Mouse (Mus musculus) heart, embryonic 12.5 days (tissue): ENCODE data around the gene Pagr1a. TPM values are rescaled to one million over a fixed set of nuclear protein-coding genes. Genes with fewer than 3 reads are reported as not detected.

Source experiments
- ATAC-seq: fragments of 200-750 bp; cut with Nextera tagmentation; 2 replicates; pipeline ENCODE4 v1.8.0; 2017; ENCODE audit warnings: moderate TSS enrichment, moderate library complexity; ENCODE audit not compliant: insufficient number of reproducible peaks, low FRiP score
- H3K27ac ChIP-seq: fragments of 300-500 bp; sonication (generic); 2 replicates; pipeline ENCODE4 v1.5.1; 2016; ENCODE audit warnings: mild to moderate bottlenecking, moderate library complexity; ENCODE audit not compliant: poor library complexity, severe bottlenecking
- H3K27me3 ChIP-seq: fragments of 300-500 bp; sonication (generic); replicated peaks from 2 replicates; pipeline ENCODE4 v1.6.1; 2016; ENCODE audit warnings: mild to moderate bottlenecking, moderate library complexity
- H3K36me3 ChIP-seq: fragments of 300-500 bp; sonication (generic); 2 replicates; pipeline ENCODE4 v1.6.1; 2016; ENCODE audit warnings: mild to moderate bottlenecking, moderate library complexity
- H3K4me1 ChIP-seq: fragments of 300-500 bp; sonication (generic); replicated peaks from 2 replicates; pipeline ENCODE4 v1.6.1; 2016; ENCODE audit warnings: mild to moderate bottlenecking
- H3K4me2 ChIP-seq: fragments of 300-500 bp; sonication (generic); 2 replicates; pipeline ENCODE4 v1.6.1; 2016; ENCODE audit warnings: mild to moderate bottlenecking, moderate library complexity
- H3K4me3 ChIP-seq: fragments of 300-500 bp; sonication (generic); 2 replicates; pipeline ENCODE4 v1.5.1; 2016; ENCODE audit warnings: mild to moderate bottlenecking
- H3K9ac ChIP-seq: fragments of 300-500 bp; sonication (generic); 2 replicates; pipeline ENCODE4 v1.6.1; 2016; ENCODE audit warnings: mild to moderate bottlenecking, moderate library complexity
- H3K9me3 ChIP-seq: fragments of 300-500 bp; sonication (generic); replicated peaks from 2 replicates; pipeline ENCODE4 v1.6.1; 2016; ENCODE audit warnings: mild to moderate bottlenecking, moderate library complexity
- WGBS: fragments of 180-500 bp; shearing (Covaris S2); methylation state at CpG from one replicate; pipeline ENCODE4 v1.1.7; 2016; 5-methylcytosine and 5-hydroxymethylcytosine counted together
- polyA plus RNA-seq: library from polyadenylated mRNA; unstranded; fragments of >200 nt; fragmentation: Nextera tagmentation; extraction: Ambion mirVana; gene quantifications from 2 replicates; pipeline ENCODE4 v1.2.1, GENCODE M21; 2016

Gene Pagr1a
- polyA plus RNA-seq, 1 experiment from 2014 or later: 31.4 TPM

DNA sequence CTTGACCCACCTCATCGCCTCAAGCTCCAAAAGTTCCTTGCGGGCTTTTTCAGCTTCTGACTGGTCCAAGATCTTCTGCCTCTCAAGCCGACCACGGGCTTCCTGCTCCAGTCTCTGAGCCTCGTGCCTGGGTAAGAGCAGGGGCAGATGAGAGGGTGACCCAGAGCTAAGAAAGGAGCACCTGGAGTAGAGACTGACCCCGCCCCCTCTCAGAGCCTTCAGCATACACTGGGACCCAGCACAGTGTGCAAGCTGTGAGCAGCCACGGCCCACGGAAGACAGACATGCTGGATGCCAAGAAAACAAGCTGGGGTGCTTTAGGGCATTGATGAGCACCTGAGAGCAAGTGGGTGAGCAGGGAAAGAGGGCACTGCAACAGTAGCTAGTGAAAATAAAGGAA is 28.3 kb downstream of the Pagr1a start:
- Histone ChIP-seq H3K36me3 (no peaks in the 10 kb centered on the region), H3K27me3 (0 out of 2 replicates have a peak, but pooled peaks cover 4% of the 10 kb centered on the region), H3K27ac (no peak overlapping the region), H3K4me3 (no peak overlapping the region), H3K4me1 (no peaks in the 10 kb centered on the region), H3K4me2 (no peak overlapping the region), H3K9ac (no peak overlapping the region), H3K9me3 (no peaks in the 10 kb centered on the region)
- 70% methylated on average over 8 of the region's 8 CpGs for whole genome bisulfite sequencing
- ATAC-seq: no peak

DNA sequence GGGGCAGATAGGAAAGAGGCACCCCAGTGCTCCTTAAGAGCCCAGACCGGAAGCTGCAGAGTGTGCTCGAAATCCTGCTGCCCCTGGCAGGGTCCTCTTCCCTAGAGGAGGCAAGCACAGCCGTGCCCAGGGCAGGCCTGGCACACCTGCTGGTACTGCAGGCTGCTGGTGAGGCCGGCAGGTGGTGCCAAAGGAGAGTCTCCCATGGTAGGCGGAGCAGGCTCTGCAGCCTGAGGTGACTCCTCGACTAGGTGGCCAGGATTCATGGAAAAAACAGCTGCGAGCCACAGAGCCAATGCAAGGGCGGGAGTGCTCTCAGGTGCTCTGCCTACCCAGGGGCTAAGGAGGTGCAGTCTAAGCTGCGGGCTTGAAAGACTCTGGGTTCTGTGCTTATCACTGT is 30.8 kb downstream of the Pagr1a start:
- Histone ChIP-seq H3K9me3 (no peaks in the 10 kb centered on the region), H3K4me2 (no peak overlapping the region), H3K9ac (no peak overlapping the region), H3K27me3 (0 out of 2 replicates have a peak, but pooled peaks cover 4% of the 10 kb centered on the region), H3K4me3 (no peak overlapping the region), H3K4me1 (no peaks in the 10 kb centered on the region), H3K27ac (no peak overlapping the region), H3K36me3 (peaks cover 2% of the 10 kb centered on the region; the same call in 1 of the 2 replicates)
- 42% methylated on average over 9 of the region's 9 CpGs for WGBS
- ATAC-seq: no peak; the same call in 1 of the 2 replicates

DNA sequence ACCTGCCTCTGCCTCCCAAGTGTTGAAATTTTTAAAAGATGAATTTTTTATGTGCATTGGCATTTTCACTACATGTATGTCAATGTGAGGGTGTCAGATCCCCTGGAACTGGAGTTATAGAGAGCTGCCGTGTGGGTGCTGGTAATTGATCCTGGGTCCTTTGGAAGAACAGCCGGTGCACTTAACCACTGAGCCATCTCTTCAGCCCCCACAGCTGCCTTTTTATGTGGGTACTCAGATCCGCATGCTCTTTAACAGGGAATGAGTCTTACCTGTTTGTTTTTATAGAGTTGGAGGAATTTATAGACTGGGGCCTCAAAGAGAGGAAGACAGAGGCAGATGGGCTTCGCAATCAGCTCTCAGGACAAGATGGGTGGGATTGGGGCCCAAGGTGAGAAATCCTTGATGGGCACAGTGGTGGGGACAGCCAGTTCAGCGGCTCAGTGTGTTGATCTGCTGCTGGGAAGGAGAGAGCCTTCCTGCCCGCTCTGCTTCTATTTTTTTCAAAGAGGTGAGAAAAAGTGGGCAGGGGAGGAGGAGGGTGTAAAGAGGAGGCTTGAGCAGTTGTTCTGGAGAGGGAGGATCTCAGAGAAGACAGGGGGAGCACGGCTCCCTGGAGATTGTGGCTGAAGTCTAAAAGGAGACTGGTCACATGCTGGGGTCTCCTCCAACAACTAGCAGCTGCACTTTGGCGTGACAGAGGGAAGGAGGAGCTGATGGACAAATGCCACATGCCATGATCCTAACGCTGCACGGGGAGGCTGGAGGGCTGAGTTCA is 32.3 kb downstream of the Pagr1a start:
- Histone ChIP-seq H3K9ac (no peak overlapping the region), H3K27me3 (0 out of 2 replicates have a peak, but pooled peaks cover 4% of the 10 kb centered on the region), H3K4me3 (no peak overlapping the region), H3K27ac (no peak overlapping the region), H3K36me3 (peaks cover 15% of the 10 kb centered on the region), H3K4me2 (no peak overlapping the region), H3K4me1 (no peaks in the 10 kb centered on the region), H3K9me3 (no peaks in the 10 kb centered on the region)
- WGBS: 36% methylated on average over 10 of the region's 10 CpGs
- no peak for ATAC-seq

DNA sequence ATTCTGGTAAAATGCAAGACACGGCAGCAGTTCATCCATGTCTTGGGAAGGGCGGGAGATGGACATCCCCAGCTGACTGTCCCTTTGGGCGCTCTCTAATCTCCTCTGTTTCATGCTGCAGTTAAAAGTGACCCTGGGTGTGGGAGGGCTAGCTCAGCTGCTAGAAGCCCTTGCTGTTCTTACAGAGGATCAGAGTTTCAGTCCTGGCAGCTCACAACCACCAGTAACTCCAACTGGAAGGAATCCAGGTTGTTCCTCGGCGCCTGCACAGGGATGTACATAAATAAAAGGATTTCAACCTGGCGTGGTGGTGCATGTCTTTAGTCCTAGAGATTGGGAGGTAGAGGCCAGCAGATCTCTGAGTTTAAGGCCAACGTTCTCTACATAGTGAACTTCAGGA is 34.0 kb downstream of the Pagr1a start:
- no peak overlapping the region for H3K9ac ChIP-seq
- no peak overlapping the region for H3K27ac ChIP-seq
- H3K4me2 ChIP-seq: no peak overlapping the region
- H3K4me3 ChIP-seq: no peak overlapping the region
- H3K36me3 ChIP-seq: peaks cover 32% of the 10 kb centered on the region
- no peak for ATAC-seq
- H3K27me3 ChIP-seq: 0 out of 2 replicates have a peak, but pooled peaks cover 4% of the 10 kb centered on the region
- WGBS: 80% methylated on average over 7 of the region's 7 CpGs
- no peaks in the 10 kb centered on the region for H3K4me1 ChIP-seq
- no peaks in the 10 kb centered on the region for H3K9me3 ChIP-seq

DNA sequence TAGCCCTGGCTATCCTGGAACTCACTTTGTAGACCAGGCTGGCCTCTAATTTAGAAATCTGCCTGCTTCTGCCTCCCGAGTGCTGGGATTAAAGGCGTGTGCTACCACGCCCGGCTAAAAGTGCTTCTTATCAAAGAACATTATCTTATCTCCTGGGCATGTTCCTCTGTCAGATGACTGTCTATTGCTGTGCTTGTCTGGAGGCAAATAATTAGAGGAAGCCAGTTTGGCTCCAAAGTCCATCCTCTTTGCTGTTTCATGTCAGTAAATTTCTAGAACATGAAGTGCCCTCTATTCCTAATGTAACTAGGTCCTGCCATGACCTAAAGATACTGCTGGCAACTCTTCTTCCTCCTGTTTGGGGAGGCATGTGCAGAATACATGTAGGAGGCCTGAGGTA is 35.1 kb downstream of the Pagr1a start:
- WGBS: 71% methylated on average over 4 of the region's 4 CpGs
- H3K36me3 ChIP-seq: peaks cover 35% of the 10 kb centered on the region
- no peak overlapping the region for H3K4me3 ChIP-seq
- H3K27ac ChIP-seq: no peak overlapping the region
- no peak overlapping the region for H3K9ac ChIP-seq
- H3K4me2 ChIP-seq: no peak overlapping the region
- peaks cover 3% of the 10 kb centered on the region for H3K4me1 ChIP-seq
- ATAC-seq: no peak
- H3K27me3 ChIP-seq: 0 out of 2 replicates have a peak, but pooled peaks cover under 1% of the 10 kb centered on the region
- no peaks in the 10 kb centered on the region for H3K9me3 ChIP-seq

DNA sequence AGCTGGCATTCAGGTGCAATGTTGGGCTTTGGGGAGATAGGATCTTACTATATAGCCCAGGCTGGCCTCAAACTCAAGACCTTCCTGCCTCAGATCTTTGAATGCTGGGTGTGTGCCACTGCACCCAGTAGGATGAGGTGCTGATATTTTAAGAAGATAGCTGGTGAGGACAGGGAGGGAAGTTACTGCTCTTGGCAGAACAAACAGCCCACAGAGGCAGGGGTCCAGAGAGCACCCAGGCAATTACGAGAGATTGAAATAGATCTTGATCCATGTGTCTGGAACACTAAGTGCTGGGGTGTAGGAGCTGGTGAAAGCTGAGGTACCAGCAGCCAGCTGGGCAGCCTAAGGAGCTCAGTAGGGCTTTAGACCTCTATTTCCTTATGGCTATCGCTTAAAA is 35.6 kb downstream of the Pagr1a start:
- WGBS: 73% methylated on average over 2 of the region's 2 CpGs
- Histone ChIP-seq H3K27ac (no peak overlapping the region), H3K27me3 (no peaks in the 10 kb centered on the region), H3K9me3 (no peaks in the 10 kb centered on the region), H3K4me3 (no peak overlapping the region), H3K4me2 (no peak overlapping the region), H3K36me3 (peaks cover 35% of the 10 kb centered on the region), H3K9ac (no peak overlapping the region), H3K4me1 (peaks cover 6% of the 10 kb centered on the region)
- ATAC-seq: no peak

DNA sequence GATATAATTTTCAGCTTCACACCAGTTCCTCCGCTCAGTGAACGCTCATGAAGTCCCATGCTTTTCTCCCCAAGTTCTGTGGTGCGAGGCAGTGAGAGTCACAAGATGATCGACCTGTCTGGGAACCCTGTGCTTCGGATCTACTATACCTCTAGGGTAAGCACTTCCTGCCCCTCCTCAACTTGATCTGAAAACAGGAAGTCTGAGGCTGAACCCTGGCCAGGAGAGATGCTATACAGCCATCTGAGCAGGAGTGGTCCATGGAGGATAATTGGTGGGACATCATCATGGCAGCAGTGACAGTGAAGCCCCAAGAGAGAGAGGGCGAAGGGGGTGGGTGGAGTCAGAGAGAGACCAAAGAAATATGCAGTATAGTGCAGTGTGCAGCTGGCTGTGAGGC is 38.3 kb downstream of the Pagr1a start:
- 90% methylated on average over 6 of the region's 6 CpGs for WGBS
- H3K9me3 ChIP-seq: no peaks in the 10 kb centered on the region

DNA sequence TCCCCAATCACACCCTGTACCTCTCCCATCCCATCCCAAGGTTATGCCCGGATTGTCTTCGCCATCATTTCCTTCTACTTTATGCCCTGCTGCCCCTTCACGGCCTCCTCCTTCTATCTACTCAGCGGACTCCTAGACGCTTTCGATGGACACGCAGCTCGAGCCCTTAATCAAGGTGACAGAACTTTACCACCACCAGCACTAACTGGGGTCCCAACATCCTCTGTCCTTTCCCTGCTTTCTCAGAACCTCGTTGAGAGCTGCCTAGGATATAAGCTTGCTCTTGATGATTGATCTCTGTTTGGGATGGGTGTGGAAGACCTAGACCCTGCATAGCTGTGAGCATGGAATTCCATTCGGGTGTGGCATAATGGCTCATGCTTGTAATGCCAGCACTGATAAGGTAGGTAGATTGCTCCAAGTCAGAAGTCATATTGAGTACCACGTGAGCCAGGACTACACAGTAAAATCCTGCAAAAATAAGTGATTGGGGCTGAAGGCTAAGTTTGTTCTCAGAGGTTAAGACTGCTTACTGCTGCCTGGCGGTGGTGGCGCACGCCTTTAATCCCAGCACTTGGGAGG is 40.2 kb downstream of the Pagr1a start:
- Histone ChIP-seq H3K27ac (peak overlapping the region; percentile 86), H3K9ac (peak overlapping the region; percentile 93), H3K4me1 (peaks cover 10% of the 10 kb centered on the region), H3K36me3 (peaks cover 35% of the 10 kb centered on the region), H3K4me2 (peak overlapping the region; percentile 83), H3K4me3 (peak overlapping the region; percentile 85), H3K27me3 (no peaks in the 10 kb centered on the region), H3K9me3 (no peaks in the 10 kb centered on the region)
- ATAC-seq: no peak
- WGBS: 22% methylated on average over 14 of the region's 14 CpGs

More for the DNA sequence above, 38.3 kb downstream of the Pagr1a start:
- H3K4me1 ChIP-seq: peaks cover 10% of the 10 kb centered on the region
- no peak overlapping the region for H3K9ac ChIP-seq
- peaks cover 35% of the 10 kb centered on the region for H3K36me3 ChIP-seq
- no peak for ATAC-seq
- no peak overlapping the region for H3K4me3 ChIP-seq
- H3K4me2 ChIP-seq: no peak overlapping the region
- H3K27ac ChIP-seq: no peak overlapping the region
- H3K27me3 ChIP-seq: no peaks in the 10 kb centered on the region

DNA sequence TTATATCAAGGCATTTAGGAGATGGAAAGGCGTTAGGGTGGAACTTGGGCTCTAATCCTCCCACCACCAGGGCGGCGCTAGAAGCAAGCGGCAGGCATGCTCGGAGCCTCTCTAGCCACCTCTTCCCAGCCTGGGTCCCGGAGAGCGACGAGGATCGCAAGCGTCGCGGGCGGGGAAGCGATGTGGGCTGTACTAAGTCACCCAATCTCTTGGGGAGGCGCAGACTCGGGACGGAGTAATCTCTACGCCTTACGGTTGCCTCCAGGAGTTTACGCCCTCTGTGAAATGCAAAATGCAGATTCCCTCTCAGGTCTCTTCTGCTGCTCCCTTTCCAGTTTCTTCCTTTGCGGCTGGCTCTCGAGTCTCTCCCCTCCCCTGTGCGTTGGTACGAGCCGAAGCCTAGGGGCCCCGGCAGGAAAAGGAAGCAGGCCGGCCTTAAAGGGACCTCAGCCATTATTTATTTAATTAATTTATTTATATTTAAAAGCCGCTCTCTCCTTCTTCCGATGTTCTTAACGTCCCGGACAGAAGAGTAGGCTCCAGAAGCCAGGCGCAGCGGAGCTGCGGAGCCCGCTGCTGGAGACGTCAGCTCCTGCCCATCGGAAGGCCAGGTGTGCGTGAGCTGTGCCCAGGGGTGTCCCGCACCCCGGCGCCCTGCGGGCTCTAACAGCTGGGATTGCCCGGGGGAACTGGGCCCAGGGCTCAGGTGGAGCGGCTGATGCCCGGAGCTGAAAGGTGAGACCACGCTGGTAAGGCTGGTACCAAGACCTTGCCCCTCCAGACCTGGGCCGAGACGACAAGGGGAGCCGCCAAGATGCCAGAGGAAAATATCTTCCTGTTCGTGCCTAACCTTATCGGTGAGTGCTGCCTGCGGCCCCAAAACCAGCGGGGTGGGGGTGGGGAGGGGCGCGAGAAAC is 40.9 kb downstream of the Pagr1a start, which contains the start of gene Cdiptos:
Gene Cdiptos, minus strand, starts transcription at position 149 of the 917 bp plus-strand sequence.
- no peaks in the 10 kb centered on the region for H3K27me3 ChIP-seq
- H3K9ac ChIP-seq: peak within 1 kb of the TSS; percentile 93
- peak within 1 kb of the TSS; percentile 83 for H3K4me2 ChIP-seq
- peaks cover 10% of the 10 kb centered on the region for H3K4me1 ChIP-seq
- H3K4me3 ChIP-seq: peak within 1 kb of the TSS; percentile 85
- under 1% methylated on average over 55 of the region's 55 CpGs for WGBS
- ATAC-seq: peak; percentile 94
- H3K9me3 ChIP-seq: no peaks in the 10 kb centered on the region
- peak within 1 kb of the TSS; percentile 86 for H3K27ac ChIP-seq
- peaks cover 33% of the 10 kb centered on the region for H3K36me3 ChIP-seq

DNA sequence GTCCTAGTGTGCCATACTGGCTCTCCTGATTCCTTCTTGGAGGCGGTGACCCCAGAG is 41.4 kb downstream of the Pagr1a start, which contains the start of gene Cdipt:
Gene Cdipt, plus strand, starts transcription at position 22 of the 57 bp plus-strand sequence.
- Histone ChIP-seq H3K36me3 (peaks cover 28% of the 10 kb centered on the region), H3K9ac (peak within 1 kb of the TSS; percentile 93), H3K4me3 (peak within 1 kb of the TSS; percentile 85), H3K27ac (peak within 1 kb of the TSS; percentile 86), H3K4me2 (peak within 1 kb of the TSS; percentile 83), H3K4me1 (peaks cover 10% of the 10 kb centered on the region), H3K9me3 (no peaks in the 10 kb centered on the region), H3K27me3 (no peaks in the 10 kb centered on the region)
- 0% methylated on average over 1 of the region's 1 CpGs for WGBS
- no peak for ATAC-seq

DNA sequence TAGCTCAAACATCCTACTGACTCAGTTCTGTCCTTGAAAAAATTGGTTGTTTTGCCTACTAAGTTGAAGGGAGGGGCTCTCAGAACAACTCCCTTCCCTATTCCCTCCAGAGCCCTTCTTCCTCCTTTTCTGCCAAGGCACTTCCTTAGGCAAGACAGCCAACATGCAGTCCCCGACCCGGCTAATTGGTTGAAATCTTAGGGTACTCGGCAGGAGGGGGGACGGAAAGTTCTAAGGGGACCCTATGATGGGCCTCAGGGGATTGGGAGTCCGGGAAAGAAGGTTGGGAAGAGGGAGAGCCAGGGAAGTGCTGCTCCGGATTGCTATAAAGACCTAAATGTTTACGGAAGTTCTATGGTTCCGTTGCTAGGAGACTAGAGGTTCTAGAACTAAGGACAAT is 41.7 kb downstream of the Pagr1a start:
- ATAC-seq: no peak

More for the DNA sequence above, 41.7 kb downstream of the Pagr1a start:
- 12% methylated on average over 8 of the region's 8 CpGs for WGBS
- Histone ChIP-seq H3K27ac (no peak overlapping the region), H3K9ac (peak overlapping the region; percentile 44; the same call in 1 of the 2 replicates), H3K4me2 (peak overlapping the region; percentile 83), H3K36me3 (peaks cover 27% of the 10 kb centered on the region), H3K9me3 (no peaks in the 10 kb centered on the region), H3K4me1 (peaks cover 10% of the 10 kb centered on the region), H3K27me3 (no peaks in the 10 kb centered on the region), H3K4me3 (peak overlapping the region; percentile 85)
